Mouse (Mus musculus): Measurements from ENCODE around the gene Cers3.
A peak's percentile ranks its signal among the peaks of the same experiment; 100 is the strongest.

The Cers3 gene

DNA sequence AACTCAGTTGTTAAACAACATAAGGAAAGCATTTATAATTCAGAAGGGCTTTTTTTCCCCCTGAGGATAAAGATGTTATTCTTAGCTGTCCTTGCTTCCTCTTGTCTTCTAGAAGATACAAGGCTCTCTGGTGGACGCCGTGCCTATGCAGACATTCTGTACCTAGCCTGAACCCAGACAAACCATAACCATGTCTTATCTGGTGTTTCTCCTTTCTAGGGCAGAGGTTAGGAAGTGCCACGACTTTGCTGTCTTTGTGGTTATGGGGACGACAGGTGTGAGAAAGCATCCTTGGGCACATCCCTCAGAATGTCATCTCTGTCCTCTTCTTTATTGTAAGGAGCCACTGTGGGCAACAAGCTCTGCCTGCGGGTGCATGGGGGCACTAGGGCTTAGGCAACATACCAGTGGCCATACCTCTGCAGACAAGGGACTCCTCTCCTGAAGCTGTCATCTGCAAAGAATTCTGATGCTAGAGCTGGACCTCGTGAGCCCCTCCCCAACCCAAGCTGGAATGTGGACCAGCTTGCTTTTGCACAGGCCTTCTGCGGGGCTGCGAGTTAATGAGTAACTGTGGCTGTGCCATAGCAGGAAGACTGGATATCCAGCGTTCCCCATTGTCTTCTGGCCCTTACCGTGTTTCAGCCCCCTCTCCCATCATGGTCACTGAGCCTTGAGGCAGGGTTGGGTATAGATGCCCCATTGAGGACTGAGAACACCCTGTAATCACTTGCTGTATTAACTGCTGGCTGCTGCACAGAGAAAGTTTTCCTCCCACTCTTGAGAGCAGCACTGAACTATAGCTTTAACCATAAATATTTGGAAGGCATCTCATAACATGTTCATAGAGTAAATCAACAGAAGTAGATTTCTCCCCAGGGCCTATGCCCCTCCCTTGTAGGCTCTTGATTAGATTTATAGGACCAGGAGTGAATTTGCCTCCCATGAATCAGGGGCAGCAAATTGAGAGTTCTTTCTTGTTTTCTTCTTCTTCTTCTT lies 36.9 kb downstream of the Cers3 start:
- no peak for DNase-seq (ENCODE audit: low spot score in 2 of 2)

DNA sequence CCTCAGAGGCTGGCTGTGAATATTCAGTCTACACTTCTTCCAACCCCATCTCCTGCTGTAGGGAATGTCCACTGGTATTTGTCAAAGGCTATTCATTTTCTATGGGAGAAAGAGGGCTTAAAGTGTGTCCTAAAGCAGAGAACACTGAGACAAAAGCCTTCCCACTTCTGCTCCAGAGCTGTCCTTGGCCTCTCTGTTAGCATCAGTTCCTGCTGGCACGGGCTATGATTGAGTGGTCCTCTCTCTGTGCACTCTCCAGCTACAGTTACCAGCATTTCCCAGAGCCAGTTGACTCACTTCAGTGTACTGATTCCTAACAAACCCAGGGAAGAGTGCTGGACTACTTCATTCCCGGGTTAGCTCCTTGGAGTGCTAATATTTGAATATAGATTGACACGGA lies 43.2 kb downstream of the Cers3 start:
- DNase-seq (ENCODE audit: low spot score in 2 of 2): no peak

DNA sequence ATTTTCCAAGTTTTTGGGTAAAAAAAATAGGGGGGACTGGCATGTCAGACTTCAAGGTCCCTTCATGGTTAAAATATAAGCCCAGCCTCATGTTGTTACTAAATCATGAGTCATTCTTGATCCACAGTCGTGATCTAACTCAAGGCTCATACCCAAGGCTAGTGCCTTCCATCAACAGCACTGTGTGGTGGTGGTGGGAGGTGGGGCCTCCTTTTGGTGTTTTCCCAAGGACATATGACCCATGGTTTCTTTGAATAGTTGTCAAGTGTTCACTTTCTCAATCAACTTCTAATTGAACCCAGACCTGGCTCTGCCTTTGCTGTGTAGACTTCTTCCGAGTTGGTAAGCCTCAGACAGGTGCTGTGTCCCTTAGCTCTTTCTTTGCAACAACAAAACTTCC lies 44.5 kb downstream of the Cers3 start:
- no peak for DNase-seq (ENCODE audit: low spot score in 2 of 2)

DNA sequence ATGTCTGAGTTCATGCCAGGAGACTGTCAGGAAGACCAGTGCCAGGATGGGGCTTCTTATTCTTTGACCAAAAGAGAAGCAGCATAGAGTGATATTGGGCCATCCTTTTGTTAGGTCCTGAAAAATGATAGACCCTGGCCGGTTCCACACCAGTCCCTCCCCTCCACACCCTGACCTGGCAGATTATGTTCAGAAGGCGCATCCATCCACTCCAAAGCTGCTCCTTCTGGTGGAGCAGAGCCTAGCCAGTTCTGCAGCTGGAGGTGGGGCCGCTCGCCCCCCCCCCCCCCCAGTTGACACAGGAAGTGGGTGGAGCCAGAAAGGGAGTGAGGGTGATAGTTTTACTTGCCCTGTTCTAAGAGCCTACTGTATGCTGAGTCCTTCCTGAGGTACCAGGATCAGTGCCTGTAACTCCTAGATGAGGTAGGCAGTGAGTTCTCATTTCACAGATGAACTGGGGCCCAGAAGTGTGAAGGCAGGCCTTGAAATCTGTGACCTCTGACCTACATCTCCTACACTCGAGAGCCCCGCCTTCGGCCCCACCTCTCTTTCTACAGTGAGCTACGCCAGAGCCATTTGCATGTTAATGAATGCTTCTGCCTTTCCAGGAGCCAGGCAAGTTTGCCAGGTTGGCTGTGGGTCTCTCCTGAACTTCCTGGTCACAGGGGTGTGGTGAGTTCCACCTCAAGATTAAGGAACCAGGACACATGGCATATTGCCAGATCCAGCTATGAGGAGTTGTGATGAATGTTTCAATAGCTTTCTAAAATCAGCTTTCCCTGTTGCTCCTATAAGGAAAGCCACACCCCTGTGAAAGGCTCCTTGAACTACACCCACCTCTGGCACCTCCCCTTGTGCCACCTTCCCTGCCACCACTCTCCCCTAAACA lies 46.8 kb downstream of the Cers3 start:
- no peak for DNase-seq (ENCODE audit: low spot score in 2 of 2)

DNA sequence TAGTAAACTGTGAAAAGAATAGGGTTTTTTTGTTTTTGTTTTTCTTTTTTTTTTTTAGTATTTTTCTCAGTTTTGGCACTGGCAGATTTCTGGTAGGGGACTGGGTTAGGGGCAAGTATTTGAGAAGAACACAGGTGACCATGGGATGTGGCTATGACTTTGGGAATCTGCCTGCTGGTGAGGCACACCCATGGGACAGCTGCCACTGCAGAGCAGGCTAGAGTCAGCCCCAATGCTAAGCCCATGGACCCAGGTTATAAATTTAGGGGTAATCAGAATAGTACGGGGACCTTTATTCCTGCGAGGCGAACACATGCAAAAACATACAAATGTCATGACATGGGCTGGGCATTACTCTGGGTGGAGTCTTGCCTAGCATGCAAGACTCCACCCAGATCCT lies 47.7 kb downstream of the Cers3 start:
- DNase-seq (ENCODE audit: low spot score in 2 of 2): no peak

DNA sequence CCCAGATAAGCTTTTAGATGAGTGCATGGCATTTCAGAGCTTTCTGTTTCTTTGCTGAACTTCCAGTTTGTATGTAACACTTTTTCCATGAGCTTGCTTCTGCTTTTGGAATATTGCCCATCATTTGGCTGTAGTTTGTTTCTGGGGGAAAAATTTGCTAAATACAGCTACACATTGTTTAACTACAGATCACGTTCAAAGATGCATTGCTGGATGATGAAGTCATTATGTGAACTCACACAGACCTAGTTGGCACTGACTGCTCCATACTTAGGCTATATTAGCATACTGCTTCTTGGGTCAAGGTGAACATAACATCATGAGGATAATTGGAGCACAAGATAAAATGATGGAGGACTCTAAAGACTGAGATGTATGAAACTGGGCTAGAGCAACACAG lies 53.6 kb downstream of the Cers3 start:
- DNase-seq (ENCODE audit: low spot score in 2 of 2): no peak

DNA sequence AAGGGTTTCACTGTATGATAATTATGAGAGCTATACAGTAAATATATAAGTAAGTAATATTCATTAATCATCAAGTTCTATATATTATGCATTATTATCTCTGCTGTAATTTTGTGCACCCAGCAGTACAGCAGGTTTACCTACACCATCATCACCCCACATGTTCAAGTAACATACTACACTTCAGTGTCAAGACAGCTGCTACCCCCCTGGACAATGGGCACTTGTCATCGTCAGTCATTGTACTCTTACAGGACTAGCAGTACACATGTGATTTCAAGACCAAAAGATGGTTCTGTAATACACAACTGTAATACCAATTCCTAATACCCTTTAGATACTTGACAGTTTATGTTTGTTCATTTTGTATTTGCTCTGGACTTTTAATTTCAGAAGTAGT lies 54.0 kb downstream of the Cers3 start:
- DNase-seq (ENCODE audit: low spot score in 2 of 2): no peak

DNA sequence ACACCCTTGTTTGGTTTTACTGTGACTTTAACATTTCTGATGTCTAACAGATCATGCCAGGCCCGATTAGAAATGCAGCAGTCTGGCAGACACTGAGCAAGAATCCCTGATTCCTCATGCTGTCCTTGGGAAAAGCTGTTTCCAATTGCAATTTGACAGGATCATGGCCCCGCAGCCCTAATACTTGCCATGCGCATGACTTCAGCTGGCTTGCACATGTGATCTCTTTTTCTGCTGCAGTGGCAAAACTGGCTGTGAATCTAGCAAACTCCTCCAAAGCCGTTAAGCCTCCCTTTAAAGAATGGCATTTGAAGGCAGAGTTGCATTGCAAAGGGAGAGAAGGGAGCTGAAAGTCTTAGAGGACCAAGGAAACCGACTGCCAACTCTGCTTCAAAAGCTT lies 55.5 kb downstream of the Cers3 start:
- peak; percentile 22 to 27 for DNase-seq (ENCODE audit: low spot score in 2 of 2)

DNA sequence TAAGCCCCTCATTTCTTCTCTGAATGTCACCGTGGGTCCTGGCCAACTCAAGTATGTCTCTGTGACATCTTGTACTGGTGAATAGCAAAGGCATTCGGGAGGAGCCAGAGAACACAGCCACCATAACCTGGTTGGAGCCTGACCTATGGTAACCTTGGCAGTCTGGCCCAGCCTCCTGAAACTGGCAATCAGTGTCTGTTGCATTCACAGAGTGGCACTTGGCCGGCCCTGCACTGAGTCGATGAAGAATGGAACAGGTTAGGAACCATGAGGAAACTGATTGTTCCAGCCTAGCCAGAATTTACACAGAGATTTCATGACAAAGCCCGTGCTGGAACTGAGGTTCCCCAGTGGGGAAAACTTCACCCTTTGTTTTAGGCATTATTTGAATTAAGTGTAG lies 57.5 kb downstream of the Cers3 start:
- no peak for DNase-seq (ENCODE audit: low spot score in 2 of 2)

DNA sequence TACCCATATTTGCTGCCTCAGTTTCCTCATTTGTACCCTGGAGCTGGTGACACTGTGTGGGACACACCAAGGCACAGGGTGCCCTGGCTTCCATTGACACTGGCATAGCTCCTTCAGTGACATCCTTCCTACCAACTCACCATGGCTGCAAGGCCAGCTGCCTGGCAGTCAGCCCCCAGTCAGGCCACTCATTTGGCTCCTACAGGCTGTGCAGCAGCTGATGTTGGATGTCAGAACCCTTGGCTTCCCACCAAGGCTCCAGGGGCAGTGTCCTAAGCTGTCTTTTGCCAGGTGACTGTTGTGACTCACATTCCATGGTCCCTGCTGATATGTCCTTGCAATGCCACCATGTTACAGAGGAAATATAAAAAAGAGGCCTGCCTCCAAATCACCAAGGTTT lies 58.5 kb downstream of the Cers3 start:
- peak in 1 of 2 experiments; percentile 33 for DNase-seq (ENCODE audit: low spot score in 2 of 2)

DNA sequence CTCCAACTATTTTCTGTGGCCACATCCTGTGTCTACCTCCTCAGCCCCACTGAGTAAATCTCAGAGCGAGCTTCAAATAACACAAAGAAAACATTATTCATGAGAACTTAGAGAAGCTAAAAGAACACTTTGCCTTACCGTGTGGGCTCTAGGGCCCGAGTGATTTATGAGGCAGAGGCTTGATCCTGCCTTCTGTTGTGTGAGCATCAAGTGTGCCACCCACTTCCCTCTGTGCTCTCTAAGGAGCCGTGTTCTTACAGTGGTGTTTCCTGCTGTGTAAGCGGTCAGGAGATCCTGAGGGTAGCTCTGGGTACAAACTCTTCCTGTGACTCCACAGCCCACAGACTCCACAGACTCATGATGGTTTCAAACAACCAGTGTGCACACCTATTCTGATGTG lies 60.5 kb downstream of the Cers3 start:
- DNase-seq (ENCODE audit: low spot score in 2 of 2): no peak

DNA sequence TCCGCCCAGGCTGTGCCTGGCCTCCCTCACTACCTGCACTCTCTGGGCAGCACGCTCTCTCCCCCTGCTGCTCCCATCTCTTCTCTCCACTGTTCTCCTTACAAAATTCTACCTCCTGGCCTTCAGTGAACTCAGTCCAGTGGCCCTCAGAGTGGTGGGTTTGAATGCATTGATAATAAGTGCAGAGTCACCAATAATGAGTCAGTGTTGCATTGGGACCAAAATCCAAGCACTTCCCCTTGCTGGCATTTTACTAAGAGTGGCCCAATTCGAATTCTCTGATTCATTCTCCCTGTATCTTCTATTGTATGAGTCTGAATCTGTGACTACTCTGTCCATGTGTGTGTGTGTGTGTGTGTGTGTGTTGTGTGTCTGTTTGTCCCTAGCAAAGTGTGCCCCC lies 63.5 kb downstream of the Cers3 start:
- DNase-seq (ENCODE audit: low spot score in 2 of 2): no peak

DNA sequence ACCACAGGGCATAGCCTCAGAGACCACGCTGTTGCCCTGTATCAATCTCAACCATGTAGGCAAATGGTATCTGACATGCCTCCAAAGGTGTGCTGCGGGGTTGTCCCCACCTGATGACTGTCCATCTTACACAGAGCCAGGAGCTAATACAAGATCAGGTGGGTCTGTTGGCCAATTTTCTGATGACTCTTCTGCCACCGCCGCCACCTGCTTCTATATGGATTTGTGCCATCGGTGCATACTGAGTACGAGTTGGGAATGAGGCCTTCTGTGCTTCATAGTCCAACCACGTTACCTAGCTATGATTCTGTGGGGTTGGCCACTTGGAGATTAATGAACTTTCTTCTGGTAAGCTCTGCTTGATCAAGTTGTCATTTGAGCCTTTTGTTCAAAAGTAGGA lies 67.1 kb downstream of the Cers3 start:
- DNase-seq (ENCODE audit: low spot score in 2 of 2): no peak

DNA sequence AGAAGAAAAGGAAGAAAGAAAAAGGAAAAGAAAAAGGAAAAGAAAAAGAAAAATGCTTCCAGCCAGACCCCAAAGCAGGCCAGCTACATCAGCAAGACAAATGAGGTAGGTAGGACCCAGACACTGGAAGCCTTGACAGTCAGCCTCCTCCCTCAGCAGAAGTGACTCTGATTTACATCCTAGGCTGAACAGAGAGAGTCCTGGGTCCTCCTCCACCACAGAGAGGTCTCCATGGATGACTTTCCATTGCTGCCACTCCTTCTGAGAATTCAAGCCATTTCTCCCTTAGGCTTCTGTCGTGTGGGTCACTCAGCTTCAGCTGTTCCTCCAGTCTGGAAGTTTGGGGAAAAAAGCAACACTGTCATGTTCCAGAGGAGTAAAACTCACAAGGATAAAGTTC lies 68.0 kb downstream of the Cers3 start:
- no peak for DNase-seq (ENCODE audit: low spot score in 2 of 2)

DNA sequence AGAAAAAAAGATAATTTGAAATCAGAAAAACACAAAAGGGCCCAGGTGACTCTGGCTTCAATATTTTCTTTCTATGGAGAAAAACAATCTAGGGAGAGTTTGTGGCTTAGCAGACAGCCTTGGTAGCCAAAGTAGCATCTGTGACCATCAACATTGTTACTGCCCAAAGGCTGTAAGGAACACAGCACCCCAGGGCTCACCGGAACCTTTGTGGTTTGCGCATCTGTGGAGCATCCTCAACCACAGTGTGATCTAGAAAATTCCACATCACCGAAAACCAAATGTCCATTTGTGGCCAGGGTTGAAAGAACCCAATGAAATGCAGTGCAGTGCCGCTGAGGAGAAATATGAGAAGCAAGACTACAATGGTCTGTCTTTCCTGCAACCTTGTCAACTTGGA lies 69.0 kb downstream of the Cers3 start:
- no peak for DNase-seq (ENCODE audit: low spot score in 2 of 2)

DNA sequence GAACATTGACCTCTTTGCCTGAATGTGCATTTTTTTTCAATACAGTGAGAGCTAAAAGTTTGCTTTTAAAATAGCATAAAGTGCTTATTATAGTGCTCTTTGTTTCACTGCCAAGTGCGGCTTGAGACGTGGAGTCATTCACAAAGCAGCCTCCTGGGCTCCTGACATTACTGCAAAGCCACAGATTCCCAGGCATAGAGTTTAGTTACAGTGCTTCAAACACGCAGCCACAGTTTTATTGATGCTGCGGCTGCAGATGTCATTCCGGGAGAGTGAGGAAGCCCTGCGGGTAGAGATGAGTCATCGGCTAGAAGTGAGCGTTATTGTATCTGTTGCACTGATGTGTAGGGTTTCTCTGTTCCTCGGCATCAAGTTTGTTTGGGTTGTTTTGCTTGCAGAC lies 69.4 kb downstream of the Cers3 start:
- peak in 1 of 2 experiments; percentile 38 for DNase-seq (ENCODE audit: low spot score in 2 of 2)

DNA sequence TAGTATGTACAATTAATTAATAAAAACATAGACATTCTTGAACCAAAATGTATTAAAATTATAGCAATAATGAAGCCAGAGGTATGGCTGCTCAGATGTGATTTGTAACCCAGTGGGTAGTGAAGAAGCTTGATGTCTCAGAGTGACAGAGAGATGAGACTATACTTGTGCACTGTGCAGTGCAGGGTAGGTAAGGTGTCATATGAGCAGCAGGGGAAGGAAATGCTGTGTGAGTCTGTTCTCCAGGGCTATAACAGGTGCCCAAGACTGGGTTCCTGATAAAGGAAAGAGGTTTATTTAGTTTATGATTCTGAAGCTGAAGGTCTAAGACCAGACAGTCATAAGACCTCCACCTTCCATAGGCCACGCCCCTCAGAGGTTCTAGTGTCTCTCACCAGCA lies 69.9 kb downstream of the Cers3 start:
- no peak for DNase-seq (ENCODE audit: low spot score in 2 of 2)

DNA sequence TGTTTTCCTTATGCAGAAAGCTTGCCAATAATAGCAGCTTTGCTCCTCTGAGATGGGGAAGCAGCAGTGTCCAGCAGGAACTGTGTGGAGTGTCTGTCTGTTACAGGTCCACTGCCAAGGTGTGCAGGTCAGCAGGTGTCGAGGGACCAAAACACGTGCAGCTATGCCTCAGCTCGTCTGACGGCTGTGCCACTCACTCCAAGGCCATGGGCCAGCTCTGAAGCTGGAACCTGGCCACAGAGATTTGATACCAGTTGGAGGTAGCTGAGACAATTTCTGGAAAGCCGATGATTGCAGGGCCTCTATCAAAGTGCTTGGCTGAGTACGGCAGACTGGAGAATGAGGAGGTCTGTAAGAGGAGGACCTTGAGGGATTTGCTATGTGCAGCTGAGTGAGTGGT lies 72.2 kb downstream of the Cers3 start:
- no peak for DNase-seq (ENCODE audit: low spot score in 2 of 2)

DNA sequence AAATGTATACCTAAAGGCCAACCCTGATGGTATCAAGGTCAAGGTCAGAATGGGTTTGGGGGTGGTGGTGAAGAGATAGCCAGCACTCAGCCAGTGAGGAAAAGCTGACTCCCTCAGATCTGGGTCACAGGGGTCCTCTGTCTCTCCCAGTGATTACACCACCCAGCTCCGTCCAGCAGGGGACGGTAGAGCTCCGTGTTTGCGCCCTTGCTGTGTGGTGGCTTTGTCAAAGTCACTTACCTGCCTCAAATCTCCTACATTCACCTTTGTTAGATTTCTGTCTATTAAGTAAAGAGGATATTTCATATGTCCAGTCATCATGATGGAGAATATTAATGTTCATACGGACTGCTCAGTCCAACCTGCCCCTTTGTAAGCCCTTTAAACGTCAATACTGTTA lies 76.7 kb downstream of the Cers3 start:
- DNase-seq (ENCODE audit: low spot score in 2 of 2): peak in 1 of 2 experiments; percentile 50

DNA sequence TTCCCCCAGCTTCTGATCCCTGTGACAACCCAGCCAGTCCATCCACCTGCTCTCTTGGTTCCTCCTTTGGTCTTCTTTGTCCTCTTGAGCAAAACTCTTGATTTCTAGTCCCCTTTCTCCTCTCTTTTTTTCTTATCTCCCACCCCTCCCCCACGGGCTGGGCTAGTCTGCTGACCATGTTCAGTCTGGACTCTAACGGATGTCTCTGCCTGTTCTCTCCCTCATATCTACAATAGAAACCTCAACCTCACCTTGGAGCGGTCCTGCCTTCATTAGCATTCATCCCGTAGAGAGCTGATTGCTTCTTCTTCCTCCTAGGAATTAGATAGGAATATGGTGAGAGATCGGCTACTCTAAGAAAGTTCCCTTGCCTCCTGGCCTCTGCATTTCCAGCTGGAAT lies 87.5 kb downstream of the Cers3 start:
- DNase-seq (ENCODE audit: low spot score in 2 of 2): no peak

DNA sequence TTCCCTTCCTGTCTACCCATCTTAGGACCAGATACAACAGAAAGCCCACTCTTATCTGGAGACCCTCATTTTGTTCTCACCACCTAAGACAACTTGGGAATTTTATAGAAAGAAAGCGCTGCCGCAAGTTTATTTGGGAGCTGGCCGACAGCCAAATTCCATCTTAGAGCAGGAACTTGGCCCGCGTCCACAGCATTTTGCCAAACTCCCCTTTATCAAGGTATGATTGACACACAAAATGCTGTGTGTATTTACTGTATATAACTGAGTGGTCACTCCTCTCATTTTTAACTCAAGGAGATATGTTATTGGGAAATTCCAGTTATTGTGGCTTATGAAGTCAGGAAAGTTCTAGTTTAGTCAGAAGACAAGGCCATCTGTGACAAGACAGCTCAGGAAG lies 88.0 kb downstream of the Cers3 start:
- DNase-seq (ENCODE audit: low spot score in 2 of 2): peak; percentile 45 to 64

DNA sequence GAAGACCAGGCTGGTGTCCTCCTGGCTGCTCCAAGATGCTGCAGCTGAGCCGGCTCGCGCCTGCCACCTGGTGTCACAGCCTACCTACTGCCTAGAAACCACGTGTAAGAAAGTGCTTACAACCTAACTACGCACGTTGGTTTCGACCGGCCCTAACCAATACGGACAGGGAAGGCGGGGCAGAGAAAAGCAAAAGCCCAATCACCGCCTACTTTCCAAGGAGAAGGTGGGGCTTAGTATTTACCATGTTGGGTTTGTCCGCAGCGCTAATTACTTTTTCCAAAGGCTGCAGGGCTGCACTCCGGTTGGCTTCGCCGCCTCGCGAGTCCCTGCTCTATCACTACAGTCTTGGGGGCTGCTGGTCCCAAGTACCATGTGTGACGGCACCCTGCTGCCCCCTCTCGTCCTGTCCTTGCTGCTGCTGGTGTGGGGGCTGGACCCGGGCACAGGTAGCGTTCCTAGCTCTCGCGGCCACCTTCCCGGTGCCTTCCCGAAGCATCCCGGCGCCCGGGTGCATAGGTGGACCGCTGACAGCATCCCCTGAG lies 96.2 kb downstream of the Cers3 start, which contains the start of gene Adamts17:
Gene Adamts17, plus strand, starts transcription at position 273 of the 545 bp plus-strand sequence.
- peak; percentile 96 to 98 for DNase-seq (ENCODE audit: low spot score in 2 of 2)
